Mouse (Mus musculus) liver, embryonic 16.5 days (tissue): ENCODE results near the gene Vwa5b1. TPM values are rescaled to one million over a fixed set of nuclear protein-coding genes. Genes with fewer than 3 reads are reported as not detected.

Experiments
- ATAC-seq: fragments of 200-750 bp; cut with Nextera tagmentation; 2 replicates; pipeline ENCODE4 v1.8.0; 2017; ENCODE audit warnings: low read depth, mild to moderate bottlenecking, moderate number of reproducible peaks, moderate library complexity
- H3K27ac ChIP-seq: fragments of 300-500 bp; sonication (generic); 2 replicates; pipeline ENCODE4 v1.5.1; 2014; ENCODE audit warnings: mild to moderate bottlenecking, low read length
- H3K27me3 ChIP-seq: fragments of 300-500 bp; sonication (generic); 2 replicates; pipeline ENCODE4 v1.6.1; 2014; ENCODE audit warnings: low read depth, low read length, mixed read lengths; ENCODE audit not compliant: control insufficient read depth, insufficient read depth
- H3K36me3 ChIP-seq: fragments of 300-500 bp; sonication (generic); 2 replicates; pipeline ENCODE4 v1.6.1; 2014; ENCODE audit warnings: mild to moderate bottlenecking; ENCODE audit not compliant: control insufficient read depth, insufficient read depth
- H3K4me1 ChIP-seq: fragments of 300-500 bp; sonication (generic); 2 replicates; pipeline ENCODE4 v1.6.1; 2014; ENCODE audit warnings: low read depth, low read length, mixed read lengths; ENCODE audit not compliant: control insufficient read depth
- H3K4me2 ChIP-seq: fragments of 300-500 bp; sonication (generic); 2 replicates; pipeline ENCODE4 v1.6.1; 2014; ENCODE audit warnings: low read depth, low read length, mixed read lengths
- H3K4me3 ChIP-seq: fragments of 300-500 bp; sonication (generic); 2 replicates; pipeline ENCODE4 v1.5.1; 2014; ENCODE audit warnings: low read depth, mild to moderate bottlenecking, low read length
- H3K9ac ChIP-seq: fragments of 300-500 bp; sonication (generic); 2 replicates; pipeline ENCODE4 v1.6.1; 2014; ENCODE audit warnings: low read depth, low read length
- H3K9me3 ChIP-seq: fragments of 300-500 bp; sonication (generic); replicated peaks from 2 replicates; pipeline ENCODE4 v1.6.1; 2016; ENCODE audit warnings: low read length; ENCODE audit not compliant: control insufficient read depth
- WGBS: fragments of 180-500 bp; shearing (Covaris S2); extraction: QIAGEN DNeasy Blood & Tissue Kit; methylation state at CpG from one replicate; pipeline ENCODE4 v1.1.7; 2014; ENCODE audit not compliant: insufficient replicate concordance; 5-methylcytosine and 5-hydroxymethylcytosine counted together
- polyA plus RNA-seq: library from polyadenylated mRNA; unstranded; fragments of >200 nt; fragmentation: Nextera tagmentation; extraction: Ambion mirVana; gene quantifications from 2 replicates; pipeline ENCODE4 v1.2.1, GENCODE M21; 2015

Gene Vwa5b1
- polyA plus RNA-seq, 1 experiment from 2014 or later = not detected

DNA sequence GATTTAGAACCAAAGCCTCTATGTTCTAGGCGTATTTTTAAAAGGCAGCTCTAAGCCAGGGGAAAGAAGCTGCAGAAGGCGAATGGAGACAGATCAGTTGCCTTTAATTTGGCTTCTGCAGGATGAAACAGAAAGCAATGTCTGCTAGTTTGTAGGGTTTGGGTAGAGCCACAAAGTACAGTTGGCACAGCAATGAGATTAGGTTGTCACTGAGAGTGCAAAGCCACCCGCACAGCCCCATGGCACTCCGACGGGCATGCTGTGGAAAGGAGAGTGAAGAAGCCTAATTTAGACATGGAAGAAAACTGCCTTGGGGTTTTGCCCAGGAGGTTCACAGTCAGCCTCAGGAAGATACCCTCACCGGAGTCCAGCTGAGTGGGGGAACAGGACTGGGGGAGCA lies 105.7 kb downstream of the Vwa5b1 start:
- WGBS = 70% methylated on average over 6 of the region's 6 CpGs
- Histone ChIP-seq H3K27ac (no peak overlapping the region), H3K4me2 (no peak overlapping the region), H3K36me3 (no peaks in the 10 kb centered on the region), H3K9ac (no peak overlapping the region), H3K9me3 (no peaks in the 10 kb centered on the region), H3K4me1 (no peaks in the 10 kb centered on the region), H3K27me3 (no peaks in the 10 kb centered on the region), H3K4me3 (no peak overlapping the region)
- ATAC-seq = no peak

DNA sequence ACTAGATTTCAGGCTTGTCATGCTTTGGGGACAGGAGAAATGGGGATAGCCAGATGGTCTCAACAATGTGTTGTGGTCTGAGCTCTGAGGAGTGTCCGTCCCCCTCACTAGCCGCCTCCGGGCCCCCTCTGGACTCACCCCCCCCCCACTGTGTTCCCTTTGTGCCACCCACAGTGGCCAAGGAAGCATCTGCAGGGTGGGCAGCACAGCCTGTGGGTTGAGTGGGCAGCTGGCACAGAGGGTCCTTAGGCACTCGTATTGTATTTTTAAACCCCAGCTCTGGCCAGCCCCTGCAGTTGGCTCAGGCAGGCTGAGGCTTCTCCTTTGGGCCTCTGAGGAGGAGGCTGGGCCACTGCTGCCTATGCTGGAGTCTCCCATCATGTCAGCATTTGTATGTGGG lies 110.0 kb downstream of the Vwa5b1 start:
- Histone ChIP-seq H3K4me2 (no peak overlapping the region), H3K4me1 (no peaks in the 10 kb centered on the region), H3K4me3 (no peak overlapping the region), H3K27ac (no peak overlapping the region), H3K27me3 (no peaks in the 10 kb centered on the region), H3K9me3 (no peaks in the 10 kb centered on the region), H3K36me3 (no peaks in the 10 kb centered on the region), H3K9ac (no peak overlapping the region)
- 75% methylated on average over 4 of the region's 4 CpGs for WGBS
- ATAC-seq = no peak

DNA sequence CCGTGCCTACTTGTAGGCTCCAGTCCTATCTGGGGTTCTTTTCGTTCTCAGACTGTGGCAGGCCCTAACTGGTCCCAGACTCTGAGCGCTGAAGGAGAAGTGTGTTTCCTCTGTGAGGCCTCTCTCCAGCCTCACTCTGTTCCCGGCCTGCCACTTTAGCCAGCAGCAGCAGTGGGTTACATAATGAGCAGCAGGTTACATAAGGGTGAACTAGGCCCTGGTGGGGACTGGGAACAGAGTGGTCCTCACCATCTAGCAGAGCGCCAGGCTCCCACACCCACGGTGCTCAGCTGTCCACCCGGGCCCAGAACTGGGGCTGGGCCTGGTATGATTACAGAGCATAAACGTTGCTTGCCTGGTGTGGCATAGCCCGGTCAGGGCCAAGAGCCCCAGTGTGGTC lies 110.9 kb downstream of the Vwa5b1 start:
- H3K27ac ChIP-seq = no peak overlapping the region
- no peak overlapping the region for H3K4me3 ChIP-seq
- ATAC-seq = no peak
- no peak overlapping the region for H3K4me2 ChIP-seq
- no peaks in the 10 kb centered on the region for H3K9me3 ChIP-seq
- no peaks in the 10 kb centered on the region for H3K36me3 ChIP-seq
- no peaks in the 10 kb centered on the region for H3K27me3 ChIP-seq
- H3K4me1 ChIP-seq = no peaks in the 10 kb centered on the region
- WGBS = 59% methylated on average over 9 of the region's 9 CpGs
- H3K9ac ChIP-seq = no peak overlapping the region

DNA sequence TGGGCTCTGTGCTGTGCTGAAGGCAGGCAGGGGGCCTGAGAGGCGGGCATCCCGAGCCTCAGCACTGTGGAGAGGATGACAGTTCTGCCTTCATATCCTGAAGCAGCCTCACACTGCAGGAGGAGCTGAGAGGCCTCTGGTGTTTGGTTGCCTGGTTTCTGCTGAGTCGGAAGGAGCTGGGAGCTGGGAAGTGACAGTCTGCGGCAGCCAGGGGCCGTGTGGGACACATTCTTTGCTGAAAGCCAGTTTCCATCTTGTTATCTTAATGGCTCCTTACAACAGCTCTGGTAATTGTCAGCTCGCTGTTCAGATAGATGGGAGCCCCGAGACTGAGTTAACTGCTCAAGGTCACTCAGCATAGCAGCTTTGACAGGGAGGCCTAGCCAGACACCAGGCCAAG lies 111.9 kb downstream of the Vwa5b1 start:
- H3K27me3 ChIP-seq = no peaks in the 10 kb centered on the region
- H3K9me3 ChIP-seq = no peaks in the 10 kb centered on the region
- 25% methylated on average over 7 of the region's 7 CpGs for WGBS
- H3K36me3 ChIP-seq = no peaks in the 10 kb centered on the region
- H3K4me1 ChIP-seq = no peaks in the 10 kb centered on the region
- no peak overlapping the region for H3K27ac ChIP-seq
- H3K4me3 ChIP-seq = no peak overlapping the region
- ATAC-seq = no peak
- H3K9ac ChIP-seq = no peak overlapping the region
- no peak overlapping the region for H3K4me2 ChIP-seq

DNA sequence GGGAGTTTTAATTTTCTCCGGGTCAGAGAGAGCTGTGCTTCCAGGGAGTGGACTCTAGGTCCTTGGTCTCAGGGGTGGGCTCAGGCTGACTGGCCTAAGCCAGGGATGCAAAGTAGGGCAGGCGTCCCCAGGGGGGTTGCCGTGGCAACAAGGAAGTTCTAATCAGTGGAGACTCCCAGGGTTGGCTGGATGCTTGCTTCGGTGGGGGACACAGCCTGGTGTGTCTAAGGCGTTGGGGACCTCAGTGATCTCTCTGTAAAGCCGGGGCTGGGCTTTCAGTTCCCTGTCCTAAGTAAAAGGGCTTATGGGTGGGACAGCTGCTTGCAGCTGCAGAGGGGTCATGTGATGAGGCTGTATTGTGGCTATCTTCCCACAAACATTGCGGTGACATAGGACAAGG lies 113.4 kb downstream of the Vwa5b1 start:
- no peaks in the 10 kb centered on the region for H3K9me3 ChIP-seq
- ATAC-seq = no peak
- H3K9ac ChIP-seq = no peak overlapping the region
- H3K4me3 ChIP-seq = no peak overlapping the region
- no peaks in the 10 kb centered on the region for H3K36me3 ChIP-seq
- no peaks in the 10 kb centered on the region for H3K27me3 ChIP-seq
- no peaks in the 10 kb centered on the region for H3K4me1 ChIP-seq
- H3K27ac ChIP-seq = no peak overlapping the region
- WGBS = 19% methylated on average over 7 of the region's 7 CpGs
- no peak overlapping the region for H3K4me2 ChIP-seq

DNA sequence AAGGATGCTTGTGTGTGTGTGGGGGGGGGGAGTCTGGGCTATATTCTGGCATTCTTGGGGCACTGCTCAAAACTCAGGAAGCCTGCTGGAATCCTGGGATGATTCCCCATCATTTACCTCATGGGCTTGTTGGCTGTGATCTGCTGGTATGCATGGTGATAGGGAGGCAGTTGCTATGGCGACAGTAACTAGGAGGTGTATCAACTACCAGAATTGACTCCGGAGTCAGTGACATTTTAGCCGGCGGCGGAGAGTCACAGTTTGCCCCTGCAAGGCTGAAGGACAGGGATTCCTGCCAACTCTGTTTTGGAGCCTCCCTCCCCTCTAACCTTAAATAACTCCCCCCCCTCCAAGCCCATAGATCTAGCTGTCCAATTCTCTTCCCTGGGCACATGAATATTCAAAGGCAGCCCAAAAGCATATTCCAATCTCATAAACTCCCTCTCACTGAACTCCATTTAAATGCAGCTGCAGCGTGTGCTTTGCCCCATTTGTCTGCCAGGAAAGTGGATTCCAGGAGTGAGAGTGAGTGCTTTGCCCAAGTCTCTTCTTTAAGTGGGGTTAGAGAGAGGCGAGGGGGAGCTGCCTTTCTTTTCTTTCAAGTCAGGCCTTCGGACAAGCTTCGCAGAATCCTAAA lies 118.4 kb downstream of the Vwa5b1 start:
- H3K4me3 ChIP-seq = no peak overlapping the region
- H3K9ac ChIP-seq = no peak overlapping the region
- H3K9me3 ChIP-seq = no peaks in the 10 kb centered on the region
- no peak for ATAC-seq
- WGBS = 44% methylated on average over 9 of the region's 9 CpGs
- H3K36me3 ChIP-seq = no peaks in the 10 kb centered on the region
- no peak overlapping the region for H3K27ac ChIP-seq
- H3K4me2 ChIP-seq = no peak overlapping the region
- no peaks in the 10 kb centered on the region for H3K27me3 ChIP-seq
- H3K4me1 ChIP-seq = no peaks in the 10 kb centered on the region

DNA sequence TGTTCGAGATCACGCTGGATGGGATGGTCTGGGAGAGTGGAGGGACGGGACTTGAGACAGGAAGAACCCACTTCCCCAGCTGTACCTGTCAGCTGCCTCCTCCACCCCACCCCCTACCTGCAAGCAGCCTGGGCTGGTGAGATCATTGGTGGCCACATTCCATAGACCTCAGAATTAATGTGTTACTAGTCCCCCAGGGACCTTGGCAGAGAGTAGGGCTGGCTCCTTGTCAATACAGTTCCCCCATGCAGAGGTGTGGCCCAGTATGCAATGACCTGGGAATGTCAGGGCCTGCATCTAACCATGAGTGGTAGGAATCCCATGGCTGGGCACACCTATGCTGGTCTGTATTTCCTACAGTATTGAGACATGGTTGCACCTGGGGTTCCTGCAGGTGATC lies 119.2 kb downstream of the Vwa5b1 start:
- H3K27ac ChIP-seq = no peak overlapping the region
- H3K36me3 ChIP-seq = no peaks in the 10 kb centered on the region
- H3K4me1 ChIP-seq = no peaks in the 10 kb centered on the region
- peak; percentile 21; the same call in 1 of the 2 replicates for ATAC-seq
- H3K27me3 ChIP-seq = no peaks in the 10 kb centered on the region
- H3K9ac ChIP-seq = no peak overlapping the region
- 54% methylated on average over 3 of the region's 3 CpGs for WGBS
- H3K9me3 ChIP-seq = no peaks in the 10 kb centered on the region
- no peak overlapping the region for H3K4me3 ChIP-seq
- no peak overlapping the region for H3K4me2 ChIP-seq

Other genes starting within 250 kb of the Vwa5b1 start
- gene Fam43b, start 239.4 kb downstream of the Vwa5b1 start, polyA plus RNA-seq = not detected in 2 replicates
- gene Mul1, start 201.2 kb downstream of the Vwa5b1 start, polyA plus RNA-seq = 8.2 and 10.0 TPM in 2 replicates
- 1.5 and 1.6 TPM in 2 replicates for gene Camk2n1, start 181.6 kb downstream of the Vwa5b1 start, polyA plus RNA-seq
- gene Pla2g2c, start 88.9 kb upstream of the Vwa5b1 start, polyA plus RNA-seq = not detected in 2 replicates
- gene Ubxn10, start 101.3 kb upstream of the Vwa5b1 start, polyA plus RNA-seq = 0.04 and 0.11 TPM in 2 replicates
- gene Pla2g2f, start 121.7 kb upstream of the Vwa5b1 start, polyA plus RNA-seq = not detected in 2 replicates
- not detected in 2 replicates for gene Pla2g2d, start 139.9 kb upstream of the Vwa5b1 start, polyA plus RNA-seq
- gene Pla2g5, start 227.6 kb upstream of the Vwa5b1 start, polyA plus RNA-seq = not detected in 2 replicates
- gene Gm13030, start 238.1 kb upstream of the Vwa5b1 start, polyA plus RNA-seq = not detected in 2 replicates
- not detected in 2 replicates for gene Pla2g2e, start 242.1 kb upstream of the Vwa5b1 start, polyA plus RNA-seq